23 mouse cellular contexts compared by ENCODE assay signal in genomic region chr6:145694817-145695216, GRCm38 (mm10). TPM values are rescaled to one million over a fixed set of nuclear protein-coding genes. Genes with fewer than 3 reads are reported as not detected.
DNase-seq lines count a peak whose midpoint lies in the region; ATAC-seq and TF ChIP-seq lines count a peak whose summit lies in the region.
"Had no signal": no experiment of that assay in that cellular context is flagged by ENCODE, and none has a peak within 500 bp of the region (broad histone marks: within the 10 kb centered on the region; RNA-seq: fewer than 3 reads in every experiment).

No protein-coding gene starts in this region.

- TF ChIP-seq CTCF in lung, postnatal 0 days (IDR thresholded peaks at IDR 0.05), result no peak

- TF ChIP-seq EP300 in lung, postnatal 0 days (IDR thresholded peaks at IDR 0.05), result no peak

- H3K27me3 ChIP-seq in lung, postnatal 0 days (replicated peaks; ENCODE audit: insufficient read depth, low read length), result no peaks in the 10 kb centered on the region
- H3K27me3 ChIP-seq in hindbrain, embryonic 12.5 days, result no peaks in the 10 kb centered on the region
- H3K27me3 ChIP-seq: embryonic facial prominence, embryonic 15.5 days; heart, embryonic 15.5 days had no signal

- DNase-seq in kidney, adult 9 months, result peak; percentile 21
- DNase-seq in kidney, adult 18-20 months, result no peak
- no peak for DNase-seq in lung, postnatal 0 days (ENCODE audit: low spot score)
- no peak for DNase-seq in lung, postnatal 25 days (ENCODE audit: low spot score)
- DNase-seq in brain, adult 2 months (ENCODE audit: low read depth, low spot score), result peak; percentile 23
- peak; percentile 29 to 31 for DNase-seq in kidney, postnatal 4 days
- DNase-seq in layer of hippocampus, postnatal 14 days (ENCODE audit: low spot score in 2 of 2), result no peak
- DNase-seq: adrenal gland, adult 8-10 months; adrenal gland, postnatal 36 days; cerebellum, adult 11 months; cerebellum, adult 8-10 months; cerebellum, postnatal 14 days; embryo, embryonic 11 days; gastrocnemius, postnatal 10 days; heart, adult 18-20 months; heart, postnatal 14 days had no signal

- H3K4me3 ChIP-seq in lung, postnatal 0 days (ENCODE audit: low read depth, low read length), result no peak overlapping the region
- no peak overlapping the region for H3K4me3 ChIP-seq in hindbrain, embryonic 12.5 days
- H3K4me3 ChIP-seq: embryonic facial prominence, embryonic 15.5 days; erythroblast, embryonic 14.5 days; forebrain, embryonic 10.5 days; heart, embryonic 10.5 days; heart, embryonic 15.5 days had no signal

- WGBS in lung, postnatal 0 days, result 36% methylated on average over 3 of the region's 3 CpGs
- 70% methylated on average over 3 of the region's 3 CpGs for whole genome bisulfite sequencing in hindbrain, embryonic 12.5 days

- H3K9ac ChIP-seq in lung, postnatal 0 days (replicated peaks; ENCODE audit: low read depth), result no peak overlapping the region
- H3K9ac ChIP-seq in hindbrain, embryonic 12.5 days, result no peak overlapping the region
- H3K9ac ChIP-seq: embryonic facial prominence, embryonic 15.5 days; heart, embryonic 15.5 days had no signal

- H3K4me2 ChIP-seq in lung, postnatal 0 days (replicated peaks; ENCODE audit: low read depth, low read length), result no peak overlapping the region
- no peak overlapping the region for H3K4me2 ChIP-seq in hindbrain, embryonic 12.5 days (replicated peaks)
- H3K4me2 ChIP-seq: embryonic facial prominence, embryonic 15.5 days; heart, embryonic 15.5 days had no signal

- no peak overlapping the region for H3K27ac ChIP-seq in lung, postnatal 0 days (ENCODE audit: low read length)
- no peak overlapping the region for H3K27ac ChIP-seq in hindbrain, embryonic 12.5 days
- H3K27ac ChIP-seq: embryonic facial prominence, embryonic 15.5 days; forebrain, embryonic 10.5 days; heart, embryonic 10.5 days; heart, embryonic 15.5 days had no signal

- H3K4me1 ChIP-seq in lung, postnatal 0 days (ENCODE audit: insufficient read depth, low read depth, low read length), result no peaks in the 10 kb centered on the region
- no peaks in the 10 kb centered on the region for H3K4me1 ChIP-seq in hindbrain, embryonic 12.5 days
- H3K4me1 ChIP-seq: embryonic facial prominence, embryonic 15.5 days; forebrain, embryonic 10.5 days; heart, embryonic 15.5 days had no signal

- no peaks in the 10 kb centered on the region for H3K9me3 ChIP-seq in lung, postnatal 0 days (ENCODE audit: low read length)
- H3K9me3 ChIP-seq in hindbrain, embryonic 12.5 days (replicated peaks), result no peaks in the 10 kb centered on the region
- H3K9me3 ChIP-seq: embryonic facial prominence, embryonic 15.5 days; heart, embryonic 10.5 days; heart, embryonic 15.5 days had no signal

- ATAC-seq in lung, postnatal 0 days, result peak; percentile 38; the same call in 1 of the 2 replicates
- ATAC-seq in hindbrain, embryonic 12.5 days (ENCODE audit: low FRiP score), result no peak
- ATAC-seq: forebrain, embryonic 14.5 days had no signal

- no peaks in the 10 kb centered on the region for H3K36me3 ChIP-seq in lung, postnatal 0 days (ENCODE audit: insufficient read depth, low read length)
- no peaks in the 10 kb centered on the region for H3K36me3 ChIP-seq in hindbrain, embryonic 12.5 days
- H3K36me3 ChIP-seq: embryonic facial prominence, embryonic 15.5 days; forebrain, embryonic 10.5 days; heart, embryonic 10.5 days; heart, embryonic 15.5 days had no signal

RNA-seq across cellular contexts. Expression of gene Rassf8, which starts 51.7 kb away (rescaled TPM):
- polyA plus RNA-seq in lung, postnatal 0 days (2015; fragmentation: Nextera tagmentation; extraction: Ambion mirVana), result 15.1 and 18.4 TPM in 2 replicates
- 10 to 100 TPM; 19.8 to 21.0 TPM for total RNA-seq in layer of hippocampus, postnatal 14 days (2021)
- 5.1 and 7.0 TPM in 2 replicates for polyA plus RNA-seq in hindbrain, embryonic 12.5 days (2016; fragmentation: Nextera tagmentation; extraction: Ambion mirVana)
- polyA plus RNA-seq: erythroblast, embryonic 14.5 days had no signal

Comparison
In these comparisons a context has a peak if more than half of its experiments do, and no peak if none do; other contexts are left out.
1. DNase-seq: peak in kidney, adult 9 months (single experiment), brain, adult 2 months (single experiment) and kidney, postnatal 4 days (2 of 2); none in kidney, adult 18-20 months (single experiment), lung, postnatal 0 days (single experiment), lung, postnatal 25 days (single experiment) and layer of hippocampus, postnatal 14 days (0 of 2).